Mouse (Mus musculus) stomach, postnatal 0 days (tissue): ENCODE results near the gene Nfe2l3.

Experiments
- CTCF ChIP-seq: IDR thresholded peaks from 2 replicates; pipeline ENCODE4 v1.5.1; 2016; ENCODE audit warnings: antibody characterized with exemption, low read depth, mild to moderate bottlenecking, moderate library complexity
- EP300 ChIP-seq: optimal IDR thresholded peaks from 2 replicates; pipeline ENCODE3; 2016; ENCODE audit warnings: antibody characterized with exemption

- TF ChIP-seq CTCF (no peak), EP300 (no peak)
Measured at GRCm38 (mm10) chr6:51471782-51472181, 39.3 kb downstream of the Nfe2l3 start.
